Mouse (Mus musculus): ENCODE data around the gene Chit1.

DNA sequence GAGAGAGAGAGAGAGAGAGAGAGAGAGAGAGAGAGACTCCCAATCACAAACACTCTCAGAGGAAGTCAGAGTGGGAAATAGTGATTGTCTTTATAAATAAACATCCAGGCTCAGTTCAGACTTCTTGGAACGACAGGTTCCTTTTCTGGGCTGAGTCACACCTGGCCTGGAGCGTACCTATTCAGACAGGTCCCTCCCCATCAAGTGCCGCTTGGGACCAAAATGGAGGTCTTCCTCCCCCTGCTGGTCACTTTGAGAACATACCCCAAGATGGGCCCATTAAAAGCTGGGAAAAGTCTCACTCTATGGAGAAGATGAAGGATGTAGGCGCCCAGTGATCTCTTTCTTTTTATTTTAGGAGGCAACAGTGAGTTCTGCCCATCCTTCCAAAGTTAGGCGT, 4.3 kb upstream of the Chit1 start:
- TF ChIP-seq ZC3H11A (IDR thresholded peaks at IDR 0.05; ENCODE audit: borderline replicate concordance, low read depth, low read length) (peak; percentile 80), HCFC1 (IDR thresholded peaks at IDR 0.05; ENCODE audit: borderline replicate concordance, insufficient read depth, low read length) (no peak), MAFK (IDR thresholded peaks at IDR 0.05; ENCODE audit: insufficient read depth, low read depth, low read length) (no peak)
